Mouse (Mus musculus): ENCODE measurements around the gene Calcrl. TPM values are rescaled to one million over a fixed set of nuclear protein-coding genes. Genes with fewer than 3 reads are reported as not detected.

Gene Calcrl
- polyA plus RNA-seq, 1 experiment from 2014 or later = 23.3 TPM

GRCm38 (mm10) chr2:84386563-84387393 is 38.4 kb downstream of the Calcrl start:
- DNase-seq (ENCODE audit: low spot score) = peak; percentile 56

DNA sequence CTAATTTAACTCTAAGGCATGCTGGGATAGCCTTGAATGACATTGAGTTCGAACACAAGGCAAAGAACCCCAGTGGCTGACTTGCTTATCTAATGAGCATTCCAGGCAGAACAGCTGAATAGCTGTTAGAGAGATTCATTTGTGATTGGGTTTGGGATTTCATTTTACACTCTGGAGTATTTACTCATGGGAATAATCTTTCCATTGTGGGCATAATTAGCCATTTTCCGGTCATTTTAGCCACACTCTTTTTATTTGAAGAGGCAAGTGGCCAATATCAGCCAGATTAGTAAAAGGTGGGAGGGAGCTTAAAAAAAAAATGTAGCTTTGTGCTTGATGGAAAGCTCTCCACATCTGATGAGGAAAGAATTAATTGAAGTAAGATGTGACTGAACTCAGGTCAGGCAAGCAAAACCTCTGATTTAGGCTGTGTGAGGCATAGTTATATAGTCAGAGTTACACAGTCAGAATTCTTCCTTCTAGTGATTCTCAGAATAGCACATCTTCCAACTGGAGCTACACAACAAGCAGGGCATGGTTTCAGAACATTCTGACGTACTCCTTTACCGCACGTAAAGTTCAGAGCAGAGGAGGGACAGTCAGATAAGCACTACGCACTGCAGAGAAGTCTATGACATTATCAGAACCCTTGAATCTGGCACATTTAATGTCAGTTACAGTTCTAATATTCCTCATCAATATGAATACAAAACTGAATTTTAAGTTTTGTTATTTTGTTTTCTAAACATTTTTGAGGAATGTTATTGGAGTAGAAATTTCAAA is 40.1 kb downstream of the Calcrl start:
- Histone ChIP-seq H3K4me3 (ENCODE audit: low read depth, low read length) (no peak overlapping the region), H3K27ac (replicated peaks; ENCODE audit: low read depth, low read length) (no peak overlapping the region), H3K4me2 (ENCODE audit: low read depth, low read length) (no peak overlapping the region), H3K9me3 (ENCODE audit: control insufficient read depth, low read length) (no peaks in the 10 kb centered on the region), H3K9ac (ENCODE audit: low read depth, low read length) (no peak overlapping the region), H3K4me1 (ENCODE audit: control insufficient read depth, insufficient read depth, low read length) (peaks cover 5% of the 10 kb centered on the region), H3K36me3 (ENCODE audit: control insufficient read depth, insufficient read depth, low read length) (no peaks in the 10 kb centered on the region), H3K27me3 (replicated peaks; ENCODE audit: control insufficient read depth, insufficient read depth, low read length) (no peaks in the 10 kb centered on the region)
- DNase-seq (ENCODE audit: low spot score) (no peak), ATAC-seq (ENCODE audit: low read depth) (no peak)
- WGBS = 68% methylated on average over 6 of the region's 6 CpGs

More at GRCm38 (mm10) chr2:84386563-84387393, 38.4 kb downstream of the Calcrl start:
- peak; percentile 22; the same call in 1 of the 2 replicates for ATAC-seq (ENCODE audit: low read depth)
- Histone ChIP-seq H3K4me3 (ENCODE audit: low read depth, low read length) (peak overlapping the region; percentile 16), H3K36me3 (ENCODE audit: control insufficient read depth, insufficient read depth, low read length) (no peaks in the 10 kb centered on the region), H3K4me1 (ENCODE audit: control insufficient read depth, insufficient read depth, low read length) (peaks cover 5% of the 10 kb centered on the region), H3K27me3 (replicated peaks; ENCODE audit: control insufficient read depth, insufficient read depth, low read length) (no peaks in the 10 kb centered on the region), H3K27ac (replicated peaks; ENCODE audit: low read depth, low read length) (no peak overlapping the region; the same call in 1 of the 2 replicates), H3K9me3 (ENCODE audit: control insufficient read depth, low read length) (no peaks in the 10 kb centered on the region), H3K4me2 (ENCODE audit: low read depth, low read length) (peak overlapping the region; percentile 47), H3K9ac (ENCODE audit: low read depth, low read length) (0 out of 2 replicates have a peak overlapping the region, but pooled peaks have one; percentile 38)
- 33% methylated on average over 18 of the region's 18 CpGs for WGBS

DNA sequence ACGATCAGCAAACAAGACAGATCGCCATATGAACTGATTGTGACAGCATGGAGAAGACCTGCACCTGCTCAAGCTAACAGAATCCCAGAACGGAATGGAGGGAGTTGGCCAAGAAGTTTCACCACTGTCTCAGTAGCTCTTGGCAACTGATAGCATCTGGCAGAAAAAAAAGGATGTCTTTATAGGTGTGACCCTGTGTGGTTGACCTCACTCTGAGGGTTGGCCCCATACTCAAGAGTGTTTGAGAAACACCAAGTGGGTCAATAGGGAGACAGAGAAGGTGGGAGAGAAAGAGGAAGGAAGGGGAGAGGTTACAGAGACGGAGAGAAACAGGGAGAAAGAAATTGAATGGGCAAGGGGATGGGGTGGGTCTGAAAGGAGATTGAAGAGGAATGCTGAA is 41.4 kb downstream of the Calcrl start:
- no peak overlapping the region for H3K4me2 ChIP-seq (ENCODE audit: low read depth, low read length)
- no peak overlapping the region for H3K9ac ChIP-seq (ENCODE audit: low read depth, low read length)
- no peaks in the 10 kb centered on the region for H3K36me3 ChIP-seq (ENCODE audit: control insufficient read depth, insufficient read depth, low read length)
- DNase-seq (ENCODE audit: low spot score) (no peak), ATAC-seq (ENCODE audit: low read depth) (no peak)
- H3K4me3 ChIP-seq (ENCODE audit: low read depth, low read length) = no peak overlapping the region
- no peaks in the 10 kb centered on the region for H3K9me3 ChIP-seq (ENCODE audit: control insufficient read depth, low read length)
- H3K27me3 ChIP-seq (replicated peaks; ENCODE audit: control insufficient read depth, insufficient read depth, low read length) = no peaks in the 10 kb centered on the region
- WGBS = 78% methylated on average over 4 of the region's 4 CpGs
- H3K27ac ChIP-seq (replicated peaks; ENCODE audit: low read depth, low read length) = no peak overlapping the region
- H3K4me1 ChIP-seq (ENCODE audit: control insufficient read depth, insufficient read depth, low read length) = peaks cover 5% of the 10 kb centered on the region

DNA sequence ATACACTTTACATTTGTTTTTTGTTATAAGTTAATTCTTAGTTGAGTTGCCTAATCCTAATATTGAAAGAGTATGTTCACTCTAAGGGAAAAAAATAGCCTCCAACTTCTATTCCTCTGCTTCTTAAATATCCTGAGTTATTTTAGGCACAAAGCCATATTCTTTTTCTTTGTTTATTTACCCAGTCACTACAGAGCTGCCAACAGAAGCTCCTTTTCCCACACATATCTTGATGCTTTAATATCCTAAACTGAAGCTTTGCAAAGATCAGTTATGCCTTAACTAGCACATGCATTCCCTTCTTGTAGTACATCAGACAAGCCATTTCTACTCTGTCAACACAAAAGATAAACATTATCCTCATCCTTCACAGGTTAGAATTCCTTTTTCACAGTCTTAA is 42.7 kb downstream of the Calcrl start:
- H3K9me3 ChIP-seq (ENCODE audit: control insufficient read depth, low read length) = no peaks in the 10 kb centered on the region
- no peaks in the 10 kb centered on the region for H3K27me3 ChIP-seq (replicated peaks; ENCODE audit: control insufficient read depth, insufficient read depth, low read length)
- H3K36me3 ChIP-seq (ENCODE audit: control insufficient read depth, insufficient read depth, low read length) = no peaks in the 10 kb centered on the region
- DNase-seq (ENCODE audit: low spot score) (no peak), ATAC-seq (ENCODE audit: low read depth) (no peak)
- no peak overlapping the region for H3K4me3 ChIP-seq (ENCODE audit: low read depth, low read length)
- H3K4me1 ChIP-seq (ENCODE audit: control insufficient read depth, insufficient read depth, low read length) = peaks cover 5% of the 10 kb centered on the region
- no peak overlapping the region for H3K27ac ChIP-seq (replicated peaks; ENCODE audit: low read depth, low read length)
- H3K4me2 ChIP-seq (ENCODE audit: low read depth, low read length) = no peak overlapping the region
- H3K9ac ChIP-seq (ENCODE audit: low read depth, low read length) = no peak overlapping the region

GRCm38 (mm10) chr2:84381997-84382396 is 43.2 kb downstream of the Calcrl start:
- H3K27ac ChIP-seq (replicated peaks; ENCODE audit: low read depth, low read length) = no peak overlapping the region
- no peak overlapping the region for H3K4me2 ChIP-seq (ENCODE audit: low read depth, low read length)

GRCm38 (mm10) chr2:84380816-84381215 is 44.4 kb downstream of the Calcrl start:
- Histone ChIP-seq H3K9ac (ENCODE audit: low read depth, low read length) (no peak overlapping the region), H3K4me3 (ENCODE audit: low read depth, low read length) (no peak overlapping the region), H3K9me3 (ENCODE audit: control insufficient read depth, low read length) (no peaks in the 10 kb centered on the region), H3K4me2 (ENCODE audit: low read depth, low read length) (no peak overlapping the region), H3K4me1 (ENCODE audit: control insufficient read depth, insufficient read depth, low read length) (no peaks in the 10 kb centered on the region), H3K36me3 (ENCODE audit: control insufficient read depth, insufficient read depth, low read length) (no peaks in the 10 kb centered on the region), H3K27me3 (replicated peaks; ENCODE audit: control insufficient read depth, insufficient read depth, low read length) (no peaks in the 10 kb centered on the region), H3K27ac (replicated peaks; ENCODE audit: low read depth, low read length) (no peak overlapping the region)
- 64% methylated on average over 11 of the region's 11 CpGs for WGBS
- ATAC-seq (ENCODE audit: low read depth) (no peak), DNase-seq (ENCODE audit: low spot score) (peak; percentile 85)

More at GRCm38 (mm10) chr2:84381997-84382396, 43.2 kb downstream of the Calcrl start:
- Histone ChIP-seq H3K36me3 (ENCODE audit: control insufficient read depth, insufficient read depth, low read length) (no peaks in the 10 kb centered on the region), H3K9me3 (ENCODE audit: control insufficient read depth, low read length) (no peaks in the 10 kb centered on the region), H3K4me1 (ENCODE audit: control insufficient read depth, insufficient read depth, low read length) (peaks cover 5% of the 10 kb centered on the region), H3K9ac (ENCODE audit: low read depth, low read length) (no peak overlapping the region), H3K4me3 (ENCODE audit: low read depth, low read length) (no peak overlapping the region), H3K27me3 (replicated peaks; ENCODE audit: control insufficient read depth, insufficient read depth, low read length) (no peaks in the 10 kb centered on the region)
- no peak for ATAC-seq (ENCODE audit: low read depth)
- WGBS = 64% methylated on average over 5 of the region's 5 CpGs
- DNase-seq (ENCODE audit: low spot score) = no peak

- Histone ChIP-seq H3K9ac (ENCODE audit: low read depth, low read length) (no peak overlapping the region), H3K4me3 (ENCODE audit: low read depth, low read length) (no peak overlapping the region), H3K27me3 (replicated peaks; ENCODE audit: control insufficient read depth, insufficient read depth, low read length) (no peaks in the 10 kb centered on the region), H3K27ac (replicated peaks; ENCODE audit: low read depth, low read length) (no peak overlapping the region), H3K4me2 (ENCODE audit: low read depth, low read length) (no peak overlapping the region), H3K4me1 (ENCODE audit: control insufficient read depth, insufficient read depth, low read length) (no peaks in the 10 kb centered on the region), H3K9me3 (ENCODE audit: control insufficient read depth, low read length) (no peaks in the 10 kb centered on the region), H3K36me3 (ENCODE audit: control insufficient read depth, insufficient read depth, low read length) (no peaks in the 10 kb centered on the region)
- WGBS = 76% methylated on average over 5 of the region's 5 CpGs
- no peak for DNase-seq (ENCODE audit: low spot score)
- ATAC-seq (ENCODE audit: low read depth) = no peak
Observed at GRCm38 (mm10) chr2:84378678-84379077, 46.5 kb downstream of the Calcrl start.

DNA sequence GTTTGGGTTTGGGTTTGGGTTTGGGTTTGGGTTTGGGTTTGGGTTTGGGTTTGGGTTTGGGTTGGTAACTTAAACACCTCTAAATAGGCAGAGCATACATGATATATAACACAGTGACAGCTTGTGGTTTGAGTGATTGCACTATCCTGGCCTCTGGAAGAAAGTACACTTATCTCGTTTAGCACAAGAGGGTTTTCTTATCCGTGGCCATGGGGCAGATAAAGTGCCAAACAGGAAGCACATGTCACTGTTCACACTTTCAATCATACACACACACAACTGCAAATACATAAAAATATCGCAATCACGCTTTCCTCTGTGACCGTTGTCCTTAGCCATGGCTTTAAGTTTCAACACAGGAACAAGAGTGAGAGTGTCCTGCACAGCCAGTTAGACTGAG is 56.0 kb downstream of the Calcrl start:
- no peak overlapping the region for H3K4me2 ChIP-seq (ENCODE audit: low read depth, low read length)
- no peaks in the 10 kb centered on the region for H3K4me1 ChIP-seq (ENCODE audit: control insufficient read depth, insufficient read depth, low read length)
- no peak overlapping the region for H3K27ac ChIP-seq (replicated peaks; ENCODE audit: low read depth, low read length)
- no peaks in the 10 kb centered on the region for H3K36me3 ChIP-seq (ENCODE audit: control insufficient read depth, insufficient read depth, low read length)
- H3K9me3 ChIP-seq (ENCODE audit: control insufficient read depth, low read length) = no peaks in the 10 kb centered on the region
- WGBS = 52% methylated on average over 5 of the region's 5 CpGs
- no peak overlapping the region for H3K9ac ChIP-seq (ENCODE audit: low read depth, low read length)
- ATAC-seq (ENCODE audit: low read depth) (no peak), DNase-seq (ENCODE audit: low spot score) (no peak)
- no peaks in the 10 kb centered on the region for H3K27me3 ChIP-seq (replicated peaks; ENCODE audit: control insufficient read depth, insufficient read depth, low read length)
- no peak overlapping the region for H3K4me3 ChIP-seq (ENCODE audit: low read depth, low read length)
